Mouse (Mus musculus): ENCODE data around the gene Dip2a. TPM values are rescaled to one million over a fixed set of nuclear protein-coding genes. Genes with fewer than 3 reads are reported as not detected.

Dip2a gene
- polyA plus RNA-seq, 1 experiment from 2014 or later: 7.6 TPM

GRCm38 (mm10) chr10:76217056-76217455, 128.0 kb downstream of the Dip2a start:
- Histone ChIP-seq H3K4me2 (ENCODE audit: low read length) (no peak overlapping the region), H3K4me3 (replicated peaks; ENCODE audit: low read depth, low read length) (no peak overlapping the region), H3K36me3 (ENCODE audit: insufficient read depth, low read length) (peaks cover 41% of the 10 kb centered on the region), H3K4me1 (replicated peaks; ENCODE audit: insufficient read depth, low read length) (no peaks in the 10 kb centered on the region), H3K9me3 (replicated peaks; ENCODE audit: low read length) (no peaks in the 10 kb centered on the region; the same call in 1 of the 2 replicates), H3K27me3 (ENCODE audit: insufficient read depth, low read length) (no peaks in the 10 kb centered on the region), H3K9ac (ENCODE audit: low read depth, low read length) (no peak overlapping the region), H3K27ac (no peak overlapping the region)
- DNase-seq (ENCODE audit: low spot score) (no peak), ATAC-seq (replicated peaks; ENCODE audit: low FRiP score, low read depth) (no peak)
- 98% methylated on average over 17 of the region's 17 CpGs for WGBS
- no peak for TF ChIP-seq CTCF (IDR thresholded peaks at IDR 0.05; ENCODE audit: low read depth)

- DNase-seq (ENCODE audit: low spot score) (no peak), ATAC-seq (replicated peaks; ENCODE audit: low FRiP score, low read depth) (no peak)
- Histone ChIP-seq H3K9me3 (replicated peaks; ENCODE audit: low read length) (no peaks in the 10 kb centered on the region; the same call in 1 of the 2 replicates), H3K4me1 (replicated peaks; ENCODE audit: insufficient read depth, low read length) (no peaks in the 10 kb centered on the region), H3K4me2 (ENCODE audit: low read length) (no peak overlapping the region), H3K36me3 (ENCODE audit: insufficient read depth, low read length) (peaks cover 38% of the 10 kb centered on the region), H3K27me3 (ENCODE audit: insufficient read depth, low read length) (no peaks in the 10 kb centered on the region), H3K9ac (ENCODE audit: low read depth, low read length) (no peak overlapping the region), H3K27ac (no peak overlapping the region), H3K4me3 (replicated peaks; ENCODE audit: low read depth, low read length) (no peak overlapping the region)
- WGBS: 90% methylated on average over 4 of the region's 4 CpGs
- TF ChIP-seq CTCF (IDR thresholded peaks at IDR 0.05; ENCODE audit: low read depth): no peak
Observed at GRCm38 (mm10) chr10:76214161-76214560, 130.9 kb downstream of the Dip2a start.

GRCm38 (mm10) chr10:76212121-76212520, 133.0 kb downstream of the Dip2a start:
- DNase-seq (ENCODE audit: low spot score): no peak

GRCm38 (mm10) chr10:76210806-76211205, 134.3 kb downstream of the Dip2a start:
- Histone ChIP-seq H3K27me3 (ENCODE audit: insufficient read depth, low read length) (no peaks in the 10 kb centered on the region), H3K4me1 (replicated peaks; ENCODE audit: insufficient read depth, low read length) (no peaks in the 10 kb centered on the region), H3K9me3 (replicated peaks; ENCODE audit: low read length) (no peaks in the 10 kb centered on the region; the same call in 1 of the 2 replicates), H3K4me2 (ENCODE audit: low read length) (no peak overlapping the region), H3K36me3 (ENCODE audit: insufficient read depth, low read length) (peaks cover 36% of the 10 kb centered on the region), H3K9ac (ENCODE audit: low read depth, low read length) (no peak overlapping the region), H3K4me3 (replicated peaks; ENCODE audit: low read depth, low read length) (no peak overlapping the region), H3K27ac (no peak overlapping the region)
- TF ChIP-seq CTCF (IDR thresholded peaks at IDR 0.05; ENCODE audit: low read depth): no peak
- ATAC-seq (replicated peaks; ENCODE audit: low FRiP score, low read depth): no peak
- 96% methylated on average over 7 of the region's 7 CpGs for WGBS
- DNase-seq (ENCODE audit: low spot score): no peak

More at GRCm38 (mm10) chr10:76212121-76212520, 133.0 kb downstream of the Dip2a start:
- H3K4me1 ChIP-seq (replicated peaks; ENCODE audit: insufficient read depth, low read length): no peaks in the 10 kb centered on the region
- 93% methylated on average over 6 of the region's 6 CpGs for WGBS
- peaks cover 42% of the 10 kb centered on the region for H3K36me3 ChIP-seq (ENCODE audit: insufficient read depth, low read length)
- no peak for ATAC-seq (replicated peaks; ENCODE audit: low FRiP score, low read depth)
- H3K27me3 ChIP-seq (ENCODE audit: insufficient read depth, low read length): no peaks in the 10 kb centered on the region
- H3K9me3 ChIP-seq (replicated peaks; ENCODE audit: low read length): no peaks in the 10 kb centered on the region; the same call in 1 of the 2 replicates
- no peak overlapping the region for H3K9ac ChIP-seq (ENCODE audit: low read depth, low read length)
- TF ChIP-seq CTCF (IDR thresholded peaks at IDR 0.05; ENCODE audit: low read depth): no peak
- no peak overlapping the region for H3K27ac ChIP-seq
- H3K4me2 ChIP-seq (ENCODE audit: low read length): no peak overlapping the region
- H3K4me3 ChIP-seq (replicated peaks; ENCODE audit: low read depth, low read length): no peak overlapping the region

Other genes with a start within 250 kb of the Dip2a start
- 0.06 and 0.14 TPM in 2 replicates for gene Slc5a4b, start 234.3 kb downstream of the Dip2a start, polyA plus RNA-seq (2015; fragmentation: Nextera tagmentation; extraction: Ambion mirVana)
- gene Slc5a4a, start 197.8 kb downstream of the Dip2a start, polyA plus RNA-seq (2015; fragmentation: Nextera tagmentation; extraction: Ambion mirVana): not detected in 2 replicates
- 38.0 and 44.1 TPM in 2 replicates for gene Prmt2, start 107.4 kb downstream of the Dip2a start, polyA plus RNA-seq (2015; fragmentation: Nextera tagmentation; extraction: Ambion mirVana)
- 0.42 and 0.45 TPM in 2 replicates for gene S100b, start 91.4 kb downstream of the Dip2a start, polyA plus RNA-seq (2015; fragmentation: Nextera tagmentation; extraction: Ambion mirVana)
- gene AC141477.1, start 95.2 kb upstream of the Dip2a start, polyA plus RNA-seq (2015; fragmentation: Nextera tagmentation; extraction: Ambion mirVana): not detected in 2 replicates
- 7.9 and 8.2 TPM in 2 replicates for gene Pcnt, start 97.5 kb upstream of the Dip2a start, polyA plus RNA-seq (2015; fragmentation: Nextera tagmentation; extraction: Ambion mirVana)
- not detected in 2 replicates for gene 2610028H24Rik, start 103.8 kb upstream of the Dip2a start, polyA plus RNA-seq (2015; fragmentation: Nextera tagmentation; extraction: Ambion mirVana)
- gene Mcm3ap, start 123.6 kb upstream of the Dip2a start, polyA plus RNA-seq (2015; fragmentation: Nextera tagmentation; extraction: Ambion mirVana): 41.6 and 45.9 TPM in 2 replicates
- gene Ybey, start 123.8 kb upstream of the Dip2a start, polyA plus RNA-seq (2015; fragmentation: Nextera tagmentation; extraction: Ambion mirVana): 5.4 and 5.9 TPM in 2 replicates
- 13.0 and 16.6 TPM in 2 replicates for gene Lss, start 186.3 kb upstream of the Dip2a start, polyA plus RNA-seq (2015; fragmentation: Nextera tagmentation; extraction: Ambion mirVana)
- not detected in 2 replicates for gene Spatc1l, start 217.0 kb upstream of the Dip2a start, polyA plus RNA-seq (2015; fragmentation: Nextera tagmentation; extraction: Ambion mirVana)
- gene Ftcd, start 230.4 kb upstream of the Dip2a start, polyA plus RNA-seq (2015; fragmentation: Nextera tagmentation; extraction: Ambion mirVana): 0.20 and 0.38 TPM in 2 replicates